Mouse (Mus musculus) granulocyte monocyte progenitor cell, adult 5-6 weeks (primary cell): ENCODE data around the gene Pdzd2. TPM values are rescaled to one million over a fixed set of nuclear protein-coding genes. Genes with fewer than 3 reads are reported as not detected.

ENCODE experiments used
- ATAC-seq: replicated peaks from 2 replicates; pipeline ENCODE4 v1.8.0; 2016; ENCODE audit warnings: mild to moderate bottlenecking, moderate TSS enrichment, inconsistent platforms; ENCODE audit not compliant: poor library complexity, severe bottlenecking
- total RNA-seq, 2 experiments: library from RNA; stranded (forward) in 1 of 2; stranded (reverse) in 1 of 2; fragments of 200-712, 200-1000 nt in 1 of 2; fragments of >200 nt in 1 of 2; fragmentation: Nextera tagmentation in 1 of 2; gene quantifications; 2 replicates each; pipeline ENCODE4 v1.2.3; 2014 to 2017

Pdzd2 gene
- total RNA-seq, 2 experiments from 2014 or later, result 0.13 to 0.15 TPM

DNA sequence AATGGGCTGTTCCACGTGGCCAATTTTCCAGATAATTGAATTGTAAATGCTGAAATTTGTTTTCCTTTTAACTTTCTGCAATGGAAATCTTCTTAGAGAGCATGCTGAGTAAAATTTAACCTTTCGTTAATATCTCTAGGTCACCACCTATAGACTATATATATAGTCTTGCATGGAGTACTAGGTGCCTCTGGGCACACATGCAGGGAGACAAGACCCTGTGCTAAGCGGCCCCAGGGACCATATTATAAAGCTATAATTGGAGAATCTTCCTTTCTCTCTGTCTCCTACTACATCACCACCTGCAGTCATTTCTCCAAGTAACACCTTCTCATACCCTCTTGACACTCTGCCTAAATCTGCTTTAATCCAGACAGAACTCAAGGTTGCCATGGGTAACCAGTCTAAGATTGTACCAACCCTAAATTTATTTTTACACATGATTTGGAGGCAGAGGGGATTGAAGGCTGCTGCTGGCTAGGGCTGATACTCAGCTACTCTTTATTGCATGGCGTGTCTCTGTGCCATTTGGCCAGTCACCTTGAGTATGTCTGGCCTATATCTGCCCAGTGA, 152.8 kb downstream of the Pdzd2 start:
- no peak for ATAC-seq

DNA sequence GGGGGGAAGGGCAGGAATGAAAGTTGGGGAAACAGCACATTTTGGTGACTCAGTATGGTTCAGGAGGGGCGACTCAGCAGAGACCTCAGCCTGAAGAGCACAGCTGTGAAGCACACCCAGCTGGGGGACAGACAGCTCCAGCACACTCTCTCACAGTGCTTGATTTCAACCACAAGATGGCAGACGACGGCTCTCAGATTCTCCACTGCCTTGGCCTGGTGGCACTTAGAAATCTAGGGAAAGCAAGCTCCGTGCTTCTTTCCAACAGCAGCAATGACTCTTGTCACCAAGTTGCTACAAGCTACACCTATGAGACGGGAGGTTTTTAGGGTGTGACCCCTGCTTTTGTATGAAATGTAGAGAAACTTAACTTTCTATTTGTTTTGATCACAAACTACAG, 153.6 kb downstream of the Pdzd2 start:
- peak; percentile 72 for ATAC-seq

DNA sequence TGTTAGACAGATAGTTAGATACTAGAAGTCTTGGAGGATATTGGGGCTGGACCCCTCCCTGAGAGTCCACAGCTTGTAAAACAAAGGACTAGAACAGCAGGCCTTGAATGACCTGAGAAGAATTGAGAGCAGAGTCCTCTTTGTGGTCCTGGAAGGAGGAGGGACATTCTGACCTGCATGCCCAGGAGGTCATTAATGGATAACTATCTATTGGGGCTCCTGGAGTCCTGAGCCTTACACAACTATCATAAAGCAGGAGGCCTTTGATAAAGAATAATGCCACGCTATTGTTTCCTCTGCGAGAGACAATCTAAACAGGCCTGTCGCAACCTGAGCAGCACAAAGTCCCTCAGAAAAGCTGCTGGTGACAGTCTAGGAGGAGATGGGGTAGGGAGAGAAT, 156.7 kb downstream of the Pdzd2 start:
- no peak for ATAC-seq

DNA sequence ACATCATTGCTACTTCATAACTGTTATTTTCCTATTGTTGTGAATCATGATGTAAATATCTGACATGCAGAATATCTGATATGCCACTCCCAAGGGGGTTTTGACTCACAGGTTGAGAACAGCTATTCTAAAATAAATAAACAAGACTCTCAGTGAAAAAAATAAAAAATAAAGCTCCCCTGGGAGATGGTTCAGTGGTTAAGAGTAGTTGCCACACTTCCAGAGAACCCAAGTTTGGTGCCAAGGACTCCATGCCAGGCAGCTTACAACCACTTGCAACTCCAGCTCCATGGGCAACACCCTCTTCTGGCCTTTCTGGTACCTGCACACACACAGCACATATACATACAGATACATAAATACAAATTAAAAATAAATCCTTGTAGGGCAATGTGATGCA, 157.3 kb downstream of the Pdzd2 start:
- no peak for ATAC-seq

DNA sequence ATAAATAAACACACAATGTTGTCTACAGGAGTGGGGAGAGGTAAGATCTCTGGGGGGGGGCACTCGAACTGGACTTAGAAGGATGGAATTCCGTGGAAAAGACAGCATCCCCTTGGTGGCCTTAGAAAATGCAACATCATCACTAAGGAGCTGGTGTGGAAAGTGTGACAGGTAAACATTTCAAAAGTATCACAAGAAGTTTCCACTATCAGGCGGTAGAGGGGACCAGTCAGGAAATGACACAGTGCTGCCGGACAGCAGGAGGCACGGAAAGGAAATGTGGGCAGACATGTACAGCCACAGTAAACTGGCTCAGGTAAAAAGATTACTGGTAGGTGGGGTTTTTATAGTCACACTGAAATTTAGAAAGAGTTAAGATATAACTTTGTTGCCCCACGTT, 160.5 kb downstream of the Pdzd2 start:
- no peak; the same call in 1 of the 2 replicates for ATAC-seq

DNA sequence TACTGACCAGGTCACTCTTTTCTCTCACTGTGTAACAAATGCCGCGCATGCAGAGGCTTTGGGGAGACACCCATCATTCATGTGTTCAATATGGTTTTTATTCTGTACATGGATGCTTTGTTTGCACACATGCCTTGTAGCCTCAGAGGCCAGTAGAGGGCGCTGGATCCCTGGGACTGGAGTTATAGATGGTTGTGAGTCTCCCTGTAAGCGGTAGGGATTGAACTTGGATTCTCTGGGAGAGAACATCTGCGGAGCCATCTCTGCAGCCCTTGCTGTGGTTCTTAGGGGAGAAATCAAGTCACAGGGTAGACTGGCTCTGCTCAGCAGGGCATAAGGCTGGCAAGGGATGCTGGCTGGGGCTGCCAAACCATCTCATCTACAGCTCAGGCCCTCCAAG, 161.4 kb downstream of the Pdzd2 start:
- ATAC-seq, result peak; percentile 56

DNA sequence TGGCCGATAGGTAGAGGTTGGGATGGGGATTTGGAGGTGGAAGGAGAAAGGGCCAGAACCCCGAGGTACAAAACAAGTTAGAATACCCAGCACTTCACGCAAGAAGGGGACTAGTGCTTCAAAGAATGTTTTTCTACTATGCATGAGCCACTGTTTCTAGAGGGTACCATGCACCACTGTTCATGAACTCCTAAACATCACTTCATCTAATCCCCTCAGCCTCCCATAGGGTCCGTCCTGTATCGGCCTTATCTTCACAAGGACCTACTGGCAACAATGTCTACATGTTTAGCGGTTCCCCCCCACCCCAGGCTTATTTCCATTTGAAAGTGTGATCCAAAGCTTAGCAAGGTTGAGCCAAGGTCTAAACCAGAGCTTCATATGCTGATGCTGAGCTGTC, 162.0 kb downstream of the Pdzd2 start:
- ATAC-seq, result no peak

DNA sequence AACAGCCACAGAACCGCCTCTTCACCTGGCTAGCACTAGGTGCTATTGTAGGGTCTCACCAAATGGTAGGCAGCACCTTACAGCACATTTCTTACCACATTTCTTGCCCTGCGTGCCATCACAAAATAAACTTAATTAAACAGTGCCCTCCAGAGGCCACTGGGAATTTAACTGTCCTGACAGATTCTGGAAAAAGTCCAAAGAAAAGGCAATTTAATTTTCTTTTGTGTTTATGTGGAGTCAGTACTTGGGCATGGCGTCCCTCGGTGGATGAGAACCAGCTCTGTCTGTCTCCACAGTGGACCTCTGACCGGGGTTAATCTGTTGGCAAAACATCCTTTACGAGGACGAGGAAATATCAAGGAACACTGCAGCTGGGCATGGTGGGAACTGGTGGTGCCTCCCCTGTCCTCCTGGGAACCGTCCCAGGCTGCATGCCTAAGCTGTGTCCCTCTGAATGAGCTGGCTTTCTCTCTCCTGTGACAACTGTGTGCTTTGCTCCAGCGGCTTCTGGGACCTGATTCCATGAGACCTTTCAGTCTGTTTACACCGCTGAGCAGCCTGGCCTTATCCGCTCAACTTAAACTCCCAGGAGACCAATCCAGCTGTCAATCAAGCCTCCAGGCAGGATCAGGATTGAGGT, 162.5 kb downstream of the Pdzd2 start:
- peak; percentile 55 for ATAC-seq

DNA sequence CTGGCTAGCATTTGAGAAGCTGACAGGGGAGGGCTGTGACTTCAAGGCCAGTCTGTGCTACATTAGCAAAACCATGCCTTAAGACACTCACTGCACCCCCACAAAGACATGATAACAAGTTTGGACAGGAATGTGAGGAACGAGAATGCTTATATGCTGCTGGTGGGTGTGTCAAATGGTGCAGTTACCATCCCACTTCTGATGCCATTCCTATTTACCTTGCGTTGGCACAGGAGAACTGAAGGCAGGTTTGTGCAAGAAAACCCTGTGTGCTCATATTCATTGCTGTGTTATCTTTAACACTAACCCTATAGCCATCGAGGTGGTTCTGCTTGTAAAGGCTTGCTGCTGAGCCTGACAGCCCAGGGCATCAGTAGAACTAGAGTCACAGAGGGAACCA, 166.1 kb downstream of the Pdzd2 start:
- no peak for ATAC-seq

DNA sequence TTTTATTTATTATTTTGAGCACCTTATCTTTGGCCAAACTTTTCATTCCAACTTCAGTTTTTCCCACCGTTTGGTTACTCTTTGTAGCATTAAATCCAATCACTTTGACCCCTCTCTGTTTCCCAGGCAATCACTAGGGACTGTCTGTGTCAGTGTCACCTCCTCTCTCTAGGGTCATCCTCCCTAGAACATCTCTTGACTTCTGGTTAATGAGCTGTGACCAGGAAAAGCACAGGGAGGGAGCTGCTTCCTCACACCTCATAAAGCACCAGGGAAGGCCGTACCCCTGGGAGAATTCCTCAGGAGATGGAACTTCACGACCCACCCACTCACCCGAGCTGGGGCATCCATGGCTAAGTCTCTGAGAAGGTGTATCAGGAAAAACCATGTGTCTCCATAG, 168.6 kb downstream of the Pdzd2 start:
- ATAC-seq, result no peak

DNA sequence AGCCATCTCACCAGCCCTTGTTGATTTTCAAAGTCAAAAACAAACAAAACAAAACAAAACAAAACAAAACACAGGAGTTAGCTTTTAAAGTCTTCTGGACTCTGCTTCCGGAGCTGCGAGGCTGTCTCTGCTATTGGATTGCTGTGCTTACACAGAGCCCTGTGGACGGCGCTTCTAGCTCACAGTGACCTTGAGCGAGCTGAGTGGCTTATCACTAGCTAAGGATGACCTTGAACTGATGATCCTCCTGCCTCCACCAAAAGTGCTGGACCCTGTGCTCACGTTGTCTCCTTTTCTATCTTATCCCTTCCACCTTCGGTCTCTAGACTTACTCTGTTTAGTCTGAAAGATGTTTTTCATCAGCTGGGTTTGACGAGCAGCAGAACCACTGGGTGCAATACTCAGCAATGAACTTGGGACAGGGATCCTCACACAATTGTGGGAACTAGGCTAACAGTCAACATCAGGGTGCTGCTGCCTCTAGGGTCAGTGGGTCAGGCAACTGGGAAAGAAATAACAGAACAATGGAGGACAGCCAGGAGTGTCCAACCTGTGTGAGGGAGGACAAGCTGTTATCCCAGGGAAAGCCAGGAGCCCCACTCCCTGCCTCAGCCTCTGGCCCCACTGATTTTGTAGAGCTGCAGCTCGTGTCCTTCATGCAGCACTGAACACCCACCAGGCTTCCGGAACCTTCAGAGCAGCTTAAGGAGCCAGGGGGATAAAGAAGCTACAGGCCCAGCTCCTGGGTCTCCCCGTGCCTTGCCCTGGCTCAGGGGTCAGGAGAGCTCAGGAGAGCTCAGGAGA, 172.9 kb downstream of the Pdzd2 start:
- no peak for ATAC-seq

DNA sequence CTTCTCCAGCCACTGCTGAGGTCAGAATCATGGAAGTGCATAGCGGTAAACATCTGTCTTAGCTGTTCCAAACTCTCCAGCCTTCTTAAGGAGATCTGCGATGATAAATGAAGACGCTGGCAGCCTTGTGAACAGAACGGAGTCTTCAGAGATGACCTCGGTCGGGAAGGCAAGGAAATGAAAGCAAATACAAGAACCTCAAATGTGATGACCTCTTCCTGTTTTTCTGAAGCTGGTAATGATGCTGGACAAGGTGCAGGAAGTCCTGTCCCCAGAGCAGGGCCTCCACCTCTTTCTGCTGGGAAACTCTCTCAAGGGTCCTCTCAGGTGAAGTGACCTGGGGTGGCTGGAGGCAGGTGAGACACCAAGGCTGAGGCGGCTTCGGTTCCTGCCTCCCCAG, 174.4 kb downstream of the Pdzd2 start:
- ATAC-seq, result peak; percentile 91

DNA sequence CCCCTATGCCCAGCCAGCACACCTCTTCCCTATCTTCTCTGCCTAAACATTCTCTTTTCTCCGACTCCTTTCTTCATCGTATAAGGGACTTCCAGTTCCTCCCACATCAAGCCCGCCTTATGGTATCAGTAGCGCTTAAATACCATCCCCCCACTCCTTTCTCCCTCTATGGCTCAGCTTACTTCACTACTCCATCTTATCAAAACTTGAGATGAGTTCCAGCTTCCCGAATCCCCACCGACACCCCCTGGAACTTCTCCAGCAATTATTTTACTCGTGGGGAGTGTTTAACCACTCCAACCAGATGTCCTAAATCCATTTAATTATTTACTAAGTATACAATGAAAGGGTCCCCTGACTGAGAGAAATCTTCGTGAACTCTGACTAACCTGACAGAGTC, 179.2 kb downstream of the Pdzd2 start:
- ATAC-seq, result no peak

DNA sequence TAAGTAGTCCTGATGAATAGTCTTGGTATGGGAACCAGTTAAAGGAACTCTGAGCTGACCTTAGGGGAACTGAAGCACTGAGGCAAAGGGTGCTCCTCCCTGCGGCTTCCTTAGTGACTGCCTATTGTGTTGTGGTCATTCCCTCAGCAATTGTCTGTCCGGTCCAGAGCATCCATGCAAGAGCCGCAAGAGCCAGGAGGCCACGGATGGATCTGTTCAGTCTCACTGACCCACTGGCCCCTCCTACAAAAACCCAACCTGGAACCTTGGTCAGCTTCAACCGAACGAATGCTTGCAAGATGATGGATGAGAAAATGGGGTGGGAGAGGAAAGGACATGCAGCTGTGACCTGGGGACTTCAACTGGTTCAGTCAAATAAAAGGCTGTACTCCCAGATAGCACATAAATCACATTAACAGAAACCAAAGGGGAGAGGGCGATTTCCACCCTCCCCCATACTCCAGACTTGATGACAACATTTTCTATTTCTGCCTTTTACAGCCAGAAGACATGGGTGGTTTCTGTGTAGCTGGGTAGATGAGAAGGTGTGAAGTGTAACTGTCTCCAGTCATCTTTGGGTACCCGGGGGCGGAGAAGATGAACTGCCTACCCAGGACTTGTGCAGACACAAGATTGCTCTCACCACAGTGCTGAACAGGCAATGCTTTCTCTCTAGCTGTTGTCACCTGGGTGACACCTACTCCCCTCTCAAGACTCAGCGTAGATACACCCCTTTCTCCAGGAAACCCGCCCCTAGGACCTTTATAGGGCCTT, 181.9 kb downstream of the Pdzd2 start:
- ATAC-seq, result no peak

DNA sequence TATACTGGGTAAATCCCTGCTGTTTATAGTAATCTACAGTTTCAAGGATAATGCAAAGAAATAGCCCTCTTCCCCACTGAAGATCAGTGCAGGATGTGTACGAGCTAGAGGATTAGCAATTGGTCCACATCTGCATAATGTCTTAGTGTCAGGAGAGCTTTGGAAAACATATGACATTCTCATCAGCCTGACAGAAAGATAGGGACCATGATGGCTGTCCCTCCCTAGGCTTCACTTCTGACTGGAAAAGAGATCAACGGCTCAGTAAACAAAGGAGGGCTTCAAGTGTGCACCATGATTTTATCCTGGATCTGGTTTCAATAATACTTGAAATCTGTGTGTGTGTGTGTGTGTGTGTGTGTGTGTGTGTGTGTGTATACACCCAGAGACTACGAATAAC, 186.5 kb downstream of the Pdzd2 start:
- no peak for ATAC-seq

DNA sequence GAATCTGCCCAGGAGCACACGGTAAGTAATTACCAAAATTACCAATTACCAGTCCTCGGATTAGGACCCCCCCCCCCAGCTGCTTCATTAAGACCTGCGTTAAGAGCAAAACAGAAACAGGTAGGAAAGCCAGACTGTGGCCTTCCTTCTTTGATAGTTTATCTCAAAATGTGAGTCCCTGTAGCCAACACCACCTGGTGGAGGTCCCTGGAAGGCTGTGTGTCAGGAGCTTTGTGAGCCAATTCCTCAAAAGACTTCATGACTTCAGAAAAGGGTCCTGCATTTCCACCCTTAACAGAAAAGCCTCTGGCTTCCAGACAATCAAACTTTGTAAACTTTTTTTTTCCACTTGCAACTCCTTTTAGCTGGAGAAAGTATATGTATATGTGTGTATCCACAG, 188.8 kb downstream of the Pdzd2 start:
- no peak for ATAC-seq

DNA sequence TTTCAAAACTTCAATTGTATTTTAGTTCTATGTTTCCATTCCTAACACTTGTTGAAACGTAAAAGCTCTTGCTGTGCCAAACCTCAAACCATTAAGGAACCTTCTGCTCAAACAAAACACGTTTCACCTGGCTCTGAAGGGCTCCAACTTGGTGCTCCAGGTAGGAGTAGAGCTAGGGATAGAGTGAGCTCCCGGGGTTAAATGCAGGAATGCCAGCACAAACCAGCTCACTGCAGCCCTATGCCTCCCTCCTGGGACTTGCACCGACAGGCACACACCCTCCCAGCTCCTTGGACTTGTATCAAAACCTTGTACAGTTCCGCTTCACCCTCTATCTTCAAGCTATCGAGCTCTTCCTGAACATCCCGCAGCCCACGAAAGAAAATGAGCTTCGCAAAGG, 189.3 kb downstream of the Pdzd2 start:
- no peak for ATAC-seq

DNA sequence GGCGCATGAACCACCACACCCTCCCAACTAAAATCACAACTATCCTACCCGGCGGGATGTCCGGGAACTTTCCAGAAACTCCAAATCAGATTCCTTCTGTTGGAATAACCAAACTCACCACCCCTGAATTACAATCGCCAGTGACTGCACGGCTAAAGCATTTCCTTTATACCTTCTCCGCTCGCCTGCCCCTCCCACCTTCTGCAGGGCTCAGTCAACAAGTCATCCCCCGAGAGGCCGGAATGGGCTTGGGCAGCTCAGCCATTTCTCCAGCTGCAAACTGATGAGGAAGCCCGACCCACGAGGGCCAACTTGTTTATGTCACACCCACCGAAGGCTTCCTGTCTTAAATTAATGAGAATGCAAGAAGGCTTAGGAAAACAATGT, 189.8 kb downstream of the Pdzd2 start:
- peak; percentile 61 for ATAC-seq

DNA sequence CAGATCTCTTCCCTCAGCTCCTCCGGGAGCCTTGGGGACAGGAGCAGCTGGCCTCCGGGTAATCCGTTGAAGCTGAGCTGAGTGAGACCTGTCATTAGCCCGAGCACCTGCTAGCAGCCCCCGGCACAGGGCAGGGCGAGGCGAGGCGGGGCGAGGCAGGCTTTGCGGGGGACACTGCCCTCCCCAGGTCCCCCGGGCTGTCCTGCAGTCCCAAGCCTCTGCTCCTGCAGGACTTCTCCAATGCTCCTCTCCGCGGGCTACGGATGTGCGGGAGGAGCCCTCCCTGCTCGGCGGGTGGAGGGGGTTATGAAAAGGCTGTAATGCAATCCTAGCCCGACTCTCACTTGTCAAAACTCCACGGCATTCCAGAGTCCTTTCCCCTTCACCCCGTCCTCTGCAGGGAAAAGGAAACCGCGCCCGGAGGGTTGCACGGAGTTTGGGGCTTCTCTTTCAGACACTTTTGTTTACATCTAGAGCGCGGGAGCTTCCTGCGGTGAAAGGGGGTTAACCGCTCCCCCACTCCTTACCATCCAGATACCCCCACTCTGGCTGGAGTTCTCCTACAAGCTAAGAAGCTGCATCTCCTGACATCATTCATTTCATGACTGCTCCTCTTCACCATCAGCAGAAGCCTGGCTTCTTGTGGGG, 190.3 kb downstream of the Pdzd2 start:
- ATAC-seq, result peak; percentile 71

DNA sequence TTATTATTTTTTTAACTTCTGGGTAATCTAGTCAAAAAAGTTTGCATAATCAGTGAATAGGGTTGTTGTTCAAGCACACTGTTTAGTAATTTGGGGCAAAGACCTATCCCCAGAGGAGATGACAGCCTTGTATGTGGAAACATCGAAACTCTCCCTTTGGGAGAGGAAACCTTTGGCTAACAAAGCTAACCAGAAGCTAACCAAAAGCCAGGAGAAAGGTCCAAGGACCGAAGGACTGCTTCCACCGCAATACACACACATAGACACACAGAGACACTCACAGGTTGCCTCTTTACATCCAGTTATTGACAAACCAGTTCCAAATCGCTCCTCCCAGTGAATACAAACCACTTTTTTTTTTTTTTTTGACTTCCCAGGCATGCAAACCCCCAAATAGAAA, 191.0 kb downstream of the Pdzd2 start:
- ATAC-seq, result 0 out of 2 replicates have a peak, but pooled peaks have one; percentile 21
